Mouse (Mus musculus) lung, adult 2 months (tissue): Measurements from ENCODE around the gene Lasp1.

Experiments
- CTCF ChIP-seq: fragments of 200-500 bp; IDR thresholded peaks from 2 replicates; pipeline ENCODE4 v1.5.1; 2011; ENCODE audit warnings: mild to moderate bottlenecking, low read length, control low read depth; ENCODE audit not compliant: insufficient read depth
- POLR2A ChIP-seq: fragments of 200-500 bp; IDR thresholded peaks from 2 replicates; pipeline ENCODE4 v1.6.1; 2011; ENCODE audit warnings: low read depth, mild to moderate bottlenecking, control low read depth, low read length, borderline replicate concordance; ENCODE audit errors: extremely low read depth

- TF ChIP-seq POLR2A = no peak
- TF ChIP-seq CTCF = no peak
Measured at GRCm38 (mm10) chr11:97818003-97818402, 19.2 kb downstream of the Lasp1 start.
